Mouse (Mus musculus): ENCODE results near the gene Aaed1. TPM values are rescaled to one million over a fixed set of nuclear protein-coding genes. Genes with fewer than 3 reads are reported as not detected.
A peak's percentile ranks its signal among the peaks of the same experiment; 100 is the strongest.

The Aaed1 gene
- polyA plus RNA-seq, 1 experiment from 2014 or later, result 15.8 TPM

GRCm38 (mm10) chr13:64312916-64313289 is 393 bp upstream of the Aaed1 start:
- H3K4me1 ChIP-seq (replicated peaks; ENCODE audit: control insufficient read depth, insufficient read depth, low read length), result peaks cover 8% of the 10 kb centered on the region
- no peaks in the 10 kb centered on the region for H3K9me3 ChIP-seq (ENCODE audit: control insufficient read depth, low read length)
- H3K27ac ChIP-seq, result no peak overlapping the region
- DNase-seq (ENCODE audit: low spot score), result no peak
- ATAC-seq (ENCODE audit: low FRiP score), result peak; percentile 49; the same call in 1 of the 2 replicates
- 0% methylated on average over 2 of the region's 2 CpGs for WGBS
- H3K27me3 ChIP-seq (ENCODE audit: control insufficient read depth, insufficient read depth, low read length), result no peaks in the 10 kb centered on the region
- peak overlapping the region; percentile 58 for H3K4me3 ChIP-seq (replicated peaks; ENCODE audit: low read length)
- peak overlapping the region; percentile 68 for H3K4me2 ChIP-seq (replicated peaks)
- H3K9ac ChIP-seq, result peak overlapping the region; percentile 72
- no peaks in the 10 kb centered on the region; the same call in 1 of the 2 replicates for H3K36me3 ChIP-seq (replicated peaks; ENCODE audit: control insufficient read depth, insufficient read depth)

GRCm38 (mm10) chr13:64311266-64311665 is 1.2 kb downstream of the Aaed1 start:
- H3K9me3 ChIP-seq (ENCODE audit: control insufficient read depth, low read length), result no peaks in the 10 kb centered on the region
- no peaks in the 10 kb centered on the region; the same call in 1 of the 2 replicates for H3K36me3 ChIP-seq (replicated peaks; ENCODE audit: control insufficient read depth, insufficient read depth)
- H3K4me2 ChIP-seq (replicated peaks), result peak overlapping the region; percentile 68
- DNase-seq (ENCODE audit: low spot score) (no peak), ATAC-seq (ENCODE audit: low FRiP score) (no peak)
- H3K9ac ChIP-seq, result peak overlapping the region; percentile 72
- WGBS, result 74% methylated on average over 1 of the region's 1 CpGs
- no peak overlapping the region for H3K27ac ChIP-seq
- H3K27me3 ChIP-seq (ENCODE audit: control insufficient read depth, insufficient read depth, low read length), result no peaks in the 10 kb centered on the region
- H3K4me3 ChIP-seq (replicated peaks; ENCODE audit: low read length), result peak overlapping the region; percentile 58
- peaks cover 8% of the 10 kb centered on the region for H3K4me1 ChIP-seq (replicated peaks; ENCODE audit: control insufficient read depth, insufficient read depth, low read length)

- H3K4me1 ChIP-seq (replicated peaks; ENCODE audit: control insufficient read depth, insufficient read depth, low read length), result peaks cover 8% of the 10 kb centered on the region
- no peaks in the 10 kb centered on the region; the same call in 1 of the 2 replicates for H3K36me3 ChIP-seq (replicated peaks; ENCODE audit: control insufficient read depth, insufficient read depth)
- no peak for DNase-seq (ENCODE audit: low spot score)
- no peak overlapping the region for H3K4me2 ChIP-seq (replicated peaks)
- H3K4me3 ChIP-seq (replicated peaks; ENCODE audit: low read length), result no peak overlapping the region
- no peak overlapping the region for H3K9ac ChIP-seq
- H3K27me3 ChIP-seq (ENCODE audit: control insufficient read depth, insufficient read depth, low read length), result no peaks in the 10 kb centered on the region
- H3K27ac ChIP-seq, result no peak overlapping the region
- ATAC-seq (ENCODE audit: low FRiP score), result no peak
- no peaks in the 10 kb centered on the region for H3K9me3 ChIP-seq (ENCODE audit: control insufficient read depth, low read length)
- WGBS, result 85% methylated on average over 6 of the region's 6 CpGs
Measured at GRCm38 (mm10) chr13:64310585-64310984, 1.9 kb downstream of the Aaed1 start.

- H3K27ac ChIP-seq, result no peak overlapping the region
- H3K27me3 ChIP-seq (ENCODE audit: control insufficient read depth, insufficient read depth, low read length), result no peaks in the 10 kb centered on the region
- H3K9ac ChIP-seq, result no peak overlapping the region
- 88% methylated on average over 11 of the region's 11 CpGs for WGBS
- no peak overlapping the region for H3K4me2 ChIP-seq (replicated peaks)
- no peak for ATAC-seq (ENCODE audit: low FRiP score)
- H3K4me1 ChIP-seq (replicated peaks; ENCODE audit: control insufficient read depth, insufficient read depth, low read length), result peaks cover 8% of the 10 kb centered on the region
- H3K36me3 ChIP-seq (replicated peaks; ENCODE audit: control insufficient read depth, insufficient read depth), result no peaks in the 10 kb centered on the region; the same call in 1 of the 2 replicates
- DNase-seq (ENCODE audit: low spot score), result no peak
- H3K4me3 ChIP-seq (replicated peaks; ENCODE audit: low read length), result no peak overlapping the region
- no peaks in the 10 kb centered on the region for H3K9me3 ChIP-seq (ENCODE audit: control insufficient read depth, low read length)
Measured at GRCm38 (mm10) chr13:64309842-64310241, 2.7 kb downstream of the Aaed1 start.

- 66% methylated on average over 5 of the region's 5 CpGs for WGBS
- no peak overlapping the region for H3K9ac ChIP-seq
- H3K27ac ChIP-seq, result no peak overlapping the region
- DNase-seq (ENCODE audit: low spot score) (peak; percentile 51), ATAC-seq (ENCODE audit: low FRiP score) (no peak)
- H3K4me2 ChIP-seq (replicated peaks), result no peak overlapping the region
- H3K4me1 ChIP-seq (replicated peaks; ENCODE audit: control insufficient read depth, insufficient read depth, low read length), result peaks cover 8% of the 10 kb centered on the region
- H3K27me3 ChIP-seq (ENCODE audit: control insufficient read depth, insufficient read depth, low read length), result no peaks in the 10 kb centered on the region
- no peaks in the 10 kb centered on the region for H3K9me3 ChIP-seq (ENCODE audit: control insufficient read depth, low read length)
- H3K36me3 ChIP-seq (replicated peaks; ENCODE audit: control insufficient read depth, insufficient read depth), result no peaks in the 10 kb centered on the region; the same call in 1 of the 2 replicates
- no peak overlapping the region for H3K4me3 ChIP-seq (replicated peaks; ENCODE audit: low read length)
Measured at GRCm38 (mm10) chr13:64309036-64309435, 3.5 kb downstream of the Aaed1 start.

- 90% methylated on average over 5 of the region's 5 CpGs for WGBS
- Histone ChIP-seq H3K9ac (no peak overlapping the region), H3K27me3 (ENCODE audit: control insufficient read depth, insufficient read depth, low read length) (no peaks in the 10 kb centered on the region), H3K27ac (no peak overlapping the region), H3K36me3 (replicated peaks; ENCODE audit: control insufficient read depth, insufficient read depth) (no peaks in the 10 kb centered on the region; the same call in 1 of the 2 replicates), H3K4me2 (replicated peaks) (no peak overlapping the region), H3K9me3 (ENCODE audit: control insufficient read depth, low read length) (no peaks in the 10 kb centered on the region), H3K4me3 (replicated peaks; ENCODE audit: low read length) (no peak overlapping the region), H3K4me1 (replicated peaks; ENCODE audit: control insufficient read depth, insufficient read depth, low read length) (peaks cover 8% of the 10 kb centered on the region)
- no peak for ATAC-seq (ENCODE audit: low FRiP score)
- DNase-seq (ENCODE audit: low spot score), result no peak
Measured at GRCm38 (mm10) chr13:64307508-64307907, 5.0 kb downstream of the Aaed1 start.

- WGBS, result 80% methylated on average over 3 of the region's 3 CpGs
- H3K4me3 ChIP-seq (replicated peaks; ENCODE audit: low read length), result no peak overlapping the region
- no peaks in the 10 kb centered on the region; the same call in 1 of the 2 replicates for H3K4me1 ChIP-seq (replicated peaks; ENCODE audit: control insufficient read depth, insufficient read depth, low read length)
- H3K4me2 ChIP-seq (replicated peaks), result no peak overlapping the region
- no peak overlapping the region for H3K27ac ChIP-seq
- H3K9ac ChIP-seq, result no peak overlapping the region
- no peaks in the 10 kb centered on the region for H3K9me3 ChIP-seq (ENCODE audit: control insufficient read depth, low read length)
- ATAC-seq (ENCODE audit: low FRiP score) (peak; percentile 41; the same call in 1 of the 2 replicates), DNase-seq (ENCODE audit: low spot score) (peak; percentile 80)
- H3K36me3 ChIP-seq (replicated peaks; ENCODE audit: control insufficient read depth, insufficient read depth), result no peaks in the 10 kb centered on the region; the same call in 1 of the 2 replicates
- no peaks in the 10 kb centered on the region for H3K27me3 ChIP-seq (ENCODE audit: control insufficient read depth, insufficient read depth, low read length)
Measured at GRCm38 (mm10) chr13:64306078-64306477, 6.4 kb downstream of the Aaed1 start.

GRCm38 (mm10) chr13:64299069-64299468 is 13.4 kb downstream of the Aaed1 start:
- Histone ChIP-seq H3K36me3 (replicated peaks; ENCODE audit: control insufficient read depth, insufficient read depth) (no peaks in the 10 kb centered on the region), H3K4me2 (replicated peaks) (no peak overlapping the region), H3K4me1 (replicated peaks; ENCODE audit: control insufficient read depth, insufficient read depth, low read length) (no peaks in the 10 kb centered on the region), H3K4me3 (replicated peaks; ENCODE audit: low read length) (no peak overlapping the region), H3K27ac (no peak overlapping the region), H3K9me3 (ENCODE audit: control insufficient read depth, low read length) (no peaks in the 10 kb centered on the region), H3K27me3 (ENCODE audit: control insufficient read depth, insufficient read depth, low read length) (no peaks in the 10 kb centered on the region), H3K9ac (no peak overlapping the region)
- no peak for ATAC-seq (ENCODE audit: low FRiP score)
- DNase-seq (ENCODE audit: low spot score), result no peak
- WGBS, result 91% methylated on average over 1 of the region's 1 CpGs

GRCm38 (mm10) chr13:64286791-64287190 is 25.7 kb downstream of the Aaed1 start:
- 0 out of 2 replicates have a peak, but pooled peaks cover 3% of the 10 kb centered on the region for H3K9me3 ChIP-seq (ENCODE audit: control insufficient read depth, low read length)
- DNase-seq (ENCODE audit: low spot score) (no peak), ATAC-seq (ENCODE audit: low FRiP score) (no peak)
- H3K9ac ChIP-seq, result no peak overlapping the region
- 48% methylated on average over 4 of the region's 4 CpGs for WGBS
- H3K36me3 ChIP-seq (replicated peaks; ENCODE audit: control insufficient read depth, insufficient read depth), result no peaks in the 10 kb centered on the region
- H3K4me2 ChIP-seq (replicated peaks), result no peak overlapping the region
- no peaks in the 10 kb centered on the region for H3K4me1 ChIP-seq (replicated peaks; ENCODE audit: control insufficient read depth, insufficient read depth, low read length)
- H3K27me3 ChIP-seq (ENCODE audit: control insufficient read depth, insufficient read depth, low read length), result no peaks in the 10 kb centered on the region
- H3K4me3 ChIP-seq (replicated peaks; ENCODE audit: low read length), result no peak overlapping the region
- H3K27ac ChIP-seq, result no peak overlapping the region

- ATAC-seq (ENCODE audit: low FRiP score), result no peak
- Histone ChIP-seq H3K4me1 (replicated peaks; ENCODE audit: control insufficient read depth, insufficient read depth, low read length) (no peaks in the 10 kb centered on the region), H3K9ac (no peak overlapping the region), H3K4me3 (replicated peaks; ENCODE audit: low read length) (no peak overlapping the region), H3K27me3 (ENCODE audit: control insufficient read depth, insufficient read depth, low read length) (no peaks in the 10 kb centered on the region), H3K36me3 (replicated peaks; ENCODE audit: control insufficient read depth, insufficient read depth) (no peaks in the 10 kb centered on the region), H3K4me2 (replicated peaks) (no peak overlapping the region), H3K9me3 (ENCODE audit: control insufficient read depth, low read length) (0 out of 2 replicates have a peak, but pooled peaks cover 3% of the 10 kb centered on the region), H3K27ac (no peak overlapping the region)
- no peak for DNase-seq (ENCODE audit: low spot score)
- 75% methylated on average over 4 of the region's 4 CpGs for WGBS
Measured at GRCm38 (mm10) chr13:64286321-64286720, 26.2 kb downstream of the Aaed1 start.
